Mouse (Mus musculus) c-Kit-positive CD71-positive TER-119-positive erythroid progenitor cells, embryonic 14.5 days (primary cell): ENCODE results near the gene Rhof.
A peak's percentile ranks its signal among the peaks of the same experiment; 100 is the strongest.

ENCODE experiments used
- DNase-seq: peaks from one replicate; pipeline ENCODE4 v3.0.0-alpha.2; 2013; ENCODE audit warnings: low spot score

Gene Rhof

GRCm38 (mm10) chr5:123132308-123133071 lies at the start of gene Rhof:
Gene Rhof (minus strand): TSS chr5:123132692.
- peak; percentile 87 for DNase-seq

GRCm38 (mm10) chr5:123181536-123181935 lies 49.0 kb upstream of the Rhof start:
- no peak for DNase-seq

GRCm38 (mm10) chr5:123180390-123180789 lies 47.9 kb upstream of the Rhof start:
- DNase-seq: no peak

GRCm38 (mm10) chr5:123178792-123179191 lies 46.3 kb upstream of the Rhof start:
- no peak for DNase-seq

- DNase-seq: peak; percentile 90
Observed at GRCm38 (mm10) chr5:123171646-123172350, 39.3 kb upstream of the Rhof start.

- DNase-seq: no peak
Observed at GRCm38 (mm10) chr5:123170365-123170764, 37.9 kb upstream of the Rhof start.

- DNase-seq: no peak
Observed at GRCm38 (mm10) chr5:123169284-123169683, 36.8 kb upstream of the Rhof start, which contains the start of gene Psmd9. Gene Psmd9 (plus strand): TSS chr5:123169413.

GRCm38 (mm10) chr5:123167591-123167990 lies 35.1 kb upstream of the Rhof start:
- DNase-seq: no peak

- DNase-seq: no peak
Observed at GRCm38 (mm10) chr5:123166437-123166836, 33.9 kb upstream of the Rhof start.

GRCm38 (mm10) chr5:123162942-123163341 lies 30.4 kb upstream of the Rhof start:
- DNase-seq: no peak

GRCm38 (mm10) chr5:123160341-123160740 lies 27.8 kb upstream of the Rhof start:
- no peak for DNase-seq

GRCm38 (mm10) chr5:123159866-123160265 lies 27.4 kb upstream of the Rhof start:
- DNase-seq: no peak

GRCm38 (mm10) chr5:123159446-123159845 lies 27.0 kb upstream of the Rhof start:
- DNase-seq: no peak

GRCm38 (mm10) chr5:123157972-123158371 lies 25.5 kb upstream of the Rhof start:
- DNase-seq: no peak

- no peak for DNase-seq
Observed at GRCm38 (mm10) chr5:123156763-123157162, 24.3 kb upstream of the Rhof start.

- DNase-seq: peak; percentile 78
Observed at GRCm38 (mm10) chr5:123155425-123155824, 22.9 kb upstream of the Rhof start.

GRCm38 (mm10) chr5:123152901-123153300 lies 20.4 kb upstream of the Rhof start:
- DNase-seq: no peak

GRCm38 (mm10) chr5:123151707-123152362 lies 19.3 kb upstream of the Rhof start:
- no peak for DNase-seq

- no peak for DNase-seq
Observed at GRCm38 (mm10) chr5:123151077-123151476, 18.6 kb upstream of the Rhof start.

GRCm38 (mm10) chr5:123150641-123151040 lies 18.1 kb upstream of the Rhof start:
- no peak for DNase-seq

GRCm38 (mm10) chr5:123149451-123150400 lies 17.2 kb upstream of the Rhof start:
- peak; percentile 88 for DNase-seq
